Mouse (Mus musculus) neutrophil, adult 65 days (primary cell): ENCODE data around the gene Thoc5. TPM values are rescaled to one million over a fixed set of nuclear protein-coding genes. Genes with fewer than 3 reads are reported as not detected.

Experiments used
- total RNA-seq: library from RNA; stranded (reverse); gene quantifications from 2 replicates; pipeline ENCODE4 v1.2.4, GENCODE M21; 2023

Thoc5 gene
- 10.7 and 13.2 TPM in 2 replicates for total RNA-seq

GRCm38 (mm10) chr11:4894848-4895816 is at the start of gene Thoc5:
Gene Thoc5 (plus strand): TSS chr11:4895320.

GRCm38 (mm10) chr11:4849258-4849943 is 45.7 kb upstream of the Thoc5 start, which contains the start of gene Nf2:
Gene Nf2 (minus strand): TSS chr11:4849536.

GRCm38 (mm10) chr11:4873755-4874475 is 21.2 kb upstream of the Thoc5 start, which contains the start of gene Nipsnap1:
Gene Nipsnap1 (plus strand): TSS chr11:4873951.

GRCm38 (mm10) chr11:4947813-4948174 is 52.7 kb downstream of the Thoc5 start, which contains the start of gene Nefh:
Gene Nefh (minus strand): TSS chr11:4948064.

Other genes with a start within 250 kb of the Thoc5 start
- 96.3 and 118 TPM in 2 replicates for gene Uqcr10, start 191.0 kb upstream of the Thoc5 start, total RNA-seq
- 15.2 and 17.8 TPM in 2 replicates for gene Zmat5, start 190.6 kb upstream of the Thoc5 start, total RNA-seq
- not detected in 2 replicates for gene Cabp7, start 148.5 kb upstream of the Thoc5 start, total RNA-seq
- 17.6 and 21.6 TPM in 2 replicates for gene Nf2, start 45.8 kb upstream of the Thoc5 start, total RNA-seq
- 1.6 and 3.4 TPM in 2 replicates for gene Nipsnap1, start 21.4 kb upstream of the Thoc5 start, total RNA-seq
- not detected in 2 replicates for gene Nefh, start 52.7 kb downstream of the Thoc5 start, total RNA-seq
- 35.4 and 42.3 TPM in 2 replicates for gene Ap1b1, start 91.5 kb downstream of the Thoc5 start, total RNA-seq
- gene Rasl10a, start 162.8 kb downstream of the Thoc5 start, total RNA-seq, result not detected in 2 replicates
- 2.0 and 2.6 TPM in 2 replicates for gene Gas2l1, start 170.0 kb downstream of the Thoc5 start, total RNA-seq
- gene Rhbdd3, start 203.6 kb downstream of the Thoc5 start, total RNA-seq, result 3.7 and 5.4 TPM in 2 replicates
- 337 and 372 TPM in 2 replicates for gene Ewsr1, start 203.9 kb downstream of the Thoc5 start, total RNA-seq